Comparison of ENCODE assay signal across 8 mouse cellular contexts in genomic region chr2:33131500-33132092, GRCm38 (mm10). TPM values are rescaled to one million over a fixed set of nuclear protein-coding genes. Genes with fewer than 3 reads are reported as not detected.
DNase-seq lines count a peak whose midpoint lies in the region; ATAC-seq and TF ChIP-seq lines count a peak whose summit lies in the region.

Gene Garnl3, minus strand, starts transcription at chr2:33131654.

- H3K36me3 ChIP-seq in CH12.LX (replicated peaks in 1 of 2; ENCODE audit: control insufficient read depth in 1 of 2, insufficient read depth in 1 of 2, low read length in 1 of 2), result no peaks in the 10 kb centered on the region
- no peaks in the 10 kb centered on the region for H3K36me3 ChIP-seq in heart, postnatal 0 days (replicated peaks; ENCODE audit: control insufficient read depth, insufficient read depth, low read length)
- H3K36me3 ChIP-seq in liver, embryonic 15.5 days (replicated peaks), result no peaks in the 10 kb centered on the region
- H3K36me3 ChIP-seq in neural tube, embryonic 12.5 days, result peaks cover 3% of the 10 kb centered on the region; the same call in 1 of the 2 replicates

- dilution Hi-C loops in CH12.LX (cut with MboI; ENCODE audit: extremely low pct_ligation_motif_present, extremely low pct_unique_long_range_greater_than_20kb, low sequenced_read_pairs), result no loop called here

- peak within 1 kb of the TSS; percentile 45 to 71 (median 57) for H3K4me3 ChIP-seq in CH12.LX (replicated peaks in 1 of 3; ENCODE audit: low read depth in 2 of 3, low read length in 2 of 3, poor library complexity in 1 of 3)
- peak within 1 kb of the TSS; percentile 41 for H3K4me3 ChIP-seq in embryonic fibroblast, embryonic 13.5 days (ENCODE audit: insufficient read depth, low read length)
- H3K4me3 ChIP-seq in heart, postnatal 0 days (ENCODE audit: low read depth, low read length), result peak within 1 kb of the TSS; percentile 58
- H3K4me3 ChIP-seq in liver, embryonic 15.5 days (replicated peaks), result peak within 1 kb of the TSS; percentile 63
- peak within 1 kb of the TSS; percentile 60 for H3K4me3 ChIP-seq in neural tube, embryonic 12.5 days

- ATAC-seq in heart, postnatal 0 days (ENCODE audit: insufficient read depth, low read depth), result peak; percentile 2
- ATAC-seq in liver, embryonic 15.5 days (ENCODE audit: insufficient read depth), result no peak; the same call in 1 of the 2 replicates
- peak; percentile 62 for ATAC-seq in neural tube, embryonic 12.5 days (ENCODE audit: low FRiP score, low read depth)

- peaks cover 43% of the 10 kb centered on the region for H3K27me3 ChIP-seq in CH12.LX (replicated peaks)
- H3K27me3 ChIP-seq in heart, postnatal 0 days (ENCODE audit: control insufficient read depth, insufficient read depth, low read length), result 0 out of 2 replicates have a peak, but pooled peaks cover 6% of the 10 kb centered on the region
- peaks cover 46% of the 10 kb centered on the region for H3K27me3 ChIP-seq in liver, embryonic 15.5 days
- peaks cover 31% of the 10 kb centered on the region for H3K27me3 ChIP-seq in neural tube, embryonic 12.5 days (replicated peaks)

- in situ Hi-C loops in CH12.LX (cut with MboI; ENCODE audit: low pct_ligation_motif_present, low pct_unique_long_range_greater_than_20kb, low sequenced_read_pairs), result no loop called here

- TF ChIP-seq RAD21 in CH12.LX (IDR thresholded peaks at IDR 0.05; ENCODE audit: low read depth, low read length), result peak; percentile 36

- peak; percentile 55 for DNase-seq in CH12.LX (ENCODE audit: extremely low read depth)
- DNase-seq in adrenal gland, postnatal 36 days, result peak; percentile 58 to 78
- peak; percentile 62 for DNase-seq in heart, postnatal 0 days (ENCODE audit: low spot score)
- DNase-seq in kidney, postnatal 4 days, result peak; percentile 77 to 85
- DNase-seq in thymus, postnatal 0 days (ENCODE audit: low spot score), result peak; percentile 79

- under 1% methylated on average over 22 of the region's 22 CpGs for WGBS in heart, postnatal 0 days
- under 1% methylated on average over 22 of the region's 22 CpGs for WGBS in liver, embryonic 15.5 days (ENCODE audit: insufficient replicate concordance)
- under 1% methylated on average over 22 of the region's 22 CpGs for WGBS in neural tube, embryonic 12.5 days

- peak within 1 kb of the TSS; percentile 76 for H3K4me2 ChIP-seq in CH12.LX (ENCODE audit: insufficient read depth, low read depth, poor library complexity, severe bottlenecking)
- peak within 1 kb of the TSS; percentile 84 for H3K4me2 ChIP-seq in heart, postnatal 0 days (ENCODE audit: low read depth, low read length)
- peak within 1 kb of the TSS; percentile 95 for H3K4me2 ChIP-seq in liver, embryonic 15.5 days
- peak within 1 kb of the TSS; percentile 98 for H3K4me2 ChIP-seq in neural tube, embryonic 12.5 days (replicated peaks)

- H3K27ac ChIP-seq in CH12.LX (ENCODE audit: insufficient read depth, low read depth), result no peak within 1 kb of the TSS
- no peak within 1 kb of the TSS for H3K27ac ChIP-seq in embryonic fibroblast, embryonic 13.5 days (ENCODE audit: insufficient read depth, low read length)
- peak within 1 kb of the TSS; percentile 63 for H3K27ac ChIP-seq in heart, postnatal 0 days (ENCODE audit: low read depth)
- peak within 1 kb of the TSS; percentile 55; the same call in 1 of the 2 replicates for H3K27ac ChIP-seq in liver, embryonic 15.5 days (replicated peaks)
- no peak within 1 kb of the TSS for H3K27ac ChIP-seq in neural tube, embryonic 12.5 days

- H3K79me2 ChIP-seq in CH12.LX (replicated peaks; ENCODE audit: control insufficient read depth, extremely low read depth, insufficient read depth, poor library complexity, severe bottlenecking), result no peaks in the 10 kb centered on the region

- peaks cover 3 to 19% of the 10 kb centered on the region in 2 experiments; a peak in 3 of 4 replicates for H3K4me1 ChIP-seq in CH12.LX (ENCODE audit: control insufficient read depth in 1 of 2, insufficient read depth in 2 of 2)
- H3K4me1 ChIP-seq in embryonic fibroblast, embryonic 13.5 days (ENCODE audit: control insufficient read depth, insufficient read depth, low read length), result no peaks in the 10 kb centered on the region
- H3K4me1 ChIP-seq in heart, postnatal 0 days (ENCODE audit: control insufficient read depth, insufficient read depth), result peaks cover 14% of the 10 kb centered on the region
- peaks cover 26% of the 10 kb centered on the region for H3K4me1 ChIP-seq in liver, embryonic 15.5 days (replicated peaks)
- peaks cover 18% of the 10 kb centered on the region for H3K4me1 ChIP-seq in neural tube, embryonic 12.5 days

- no peak within 1 kb of the TSS for H3K9ac ChIP-seq in CH12.LX (ENCODE audit: insufficient read depth, low read depth)
- peak within 1 kb of the TSS; percentile 49; the same call in 1 of the 2 replicates for H3K9ac ChIP-seq in heart, postnatal 0 days (replicated peaks; ENCODE audit: low read depth, low read length)
- no peak within 1 kb of the TSS for H3K9ac ChIP-seq in liver, embryonic 15.5 days
- peak within 1 kb of the TSS; percentile 79; the same call in 1 of the 2 replicates for H3K9ac ChIP-seq in neural tube, embryonic 12.5 days

- H3K9me3 ChIP-seq in CH12.LX (replicated peaks; ENCODE audit: low read length), result no peaks in the 10 kb centered on the region
- no peaks in the 10 kb centered on the region for H3K9me3 ChIP-seq in heart, postnatal 0 days (replicated peaks; ENCODE audit: control insufficient read depth, low read length)
- H3K9me3 ChIP-seq in liver, embryonic 15.5 days (replicated peaks), result no peaks in the 10 kb centered on the region
- no peaks in the 10 kb centered on the region for H3K9me3 ChIP-seq in neural tube, embryonic 12.5 days

- TF ChIP-seq EP300 in CH12.LX (IDR thresholded peaks at IDR 0.05; ENCODE audit: low read length), result no peak
- TF ChIP-seq EP300 in heart, postnatal 0 days (IDR thresholded peaks at IDR 0.05; ENCODE audit: low read depth), result no peak

- no peak for TF ChIP-seq POLR2A in CH12.LX (IDR thresholded peaks at IDR 0.05; ENCODE audit: low read depth, low read length)
- TF ChIP-seq POLR2A in embryonic fibroblast, embryonic 13.5 days (IDR thresholded peaks at IDR 0.05; ENCODE audit: low read depth, low read length), result peak; percentile 38; the same call in 1 of the 2 replicates

- TF ChIP-seq CTCF in CH12.LX (conservative IDR thresholded peaks at IDR 0.05 in 1 of 2, IDR thresholded peaks at IDR 0.05 in 1 of 2; ENCODE audit: low read depth in 2 of 2, low read length in 2 of 2), result peak in 1 of 2 experiments; percentile 55; a peak in 2 of 4 replicates
- TF ChIP-seq CTCF in embryonic fibroblast, embryonic 13.5 days (IDR thresholded peaks at IDR 0.05; ENCODE audit: borderline replicate concordance, insufficient read depth, low read length), result peak; percentile 49; the same call in 1 of the 2 replicates
- peak; percentile 74 for TF ChIP-seq CTCF in heart, postnatal 0 days (IDR thresholded peaks at IDR 0.05; ENCODE audit: low read depth)

TF ChIP-seq in CH12.LX, 34 proteins besides CTCF, POLR2A, EP300 and RAD21:
- peak; percentile 62 for TF ChIP-seq SMC3 (IDR thresholded peaks at IDR 0.05; ENCODE audit: low read depth, low read length)
- TF ChIP-seq PAX5 (IDR thresholded peaks at IDR 0.05; ENCODE audit: low read length), result no peak

RNA-seq across cellular contexts. Expression of gene Garnl3, which starts in this region (rescaled TPM):
- total RNA-seq in CH12.LX (2012; rRNA removed) (0.08 and 0.25 TPM in 2 replicates), CH12.LX (2014; rRNA removed) (0.49 TPM in 1 of 2 replicates, not detected in the other)
- 0.16 and 0.19 TPM in 2 replicates for polyA plus RNA-seq in CH12.LX (2012; ENCODE audit: insufficient read length, low read depth)
- total RNA-seq in adrenal gland, postnatal 36 days (2021), result 10 to 100 TPM; 11.6 to 15.3 TPM
- polyA plus RNA-seq in embryonic fibroblast, embryonic 13.5 days (2011; ENCODE audit: insufficient read length, low read depth, missing spikeins), result 11.9 and 16.6 TPM in 2 replicates
- 4.0 and 6.3 TPM in 2 replicates for total RNA-seq in heart, postnatal 0 days (2014; rRNA removed; ENCODE audit: low replicate concordance)
- 6.1 TPM in 2 replicates for polyA plus RNA-seq in heart, postnatal 0 days (2015; fragmentation: Nextera tagmentation; extraction: Ambion mirVana)
- 0.86 and 0.89 TPM in 2 replicates for polyA plus RNA-seq in liver, embryonic 15.5 days (2015; fragmentation: Nextera tagmentation; extraction: Ambion mirVana)
- polyA plus RNA-seq in neural tube, embryonic 12.5 days (2016; fragmentation: Nextera tagmentation; extraction: Ambion mirVana), result 18.0 and 23.3 TPM in 2 replicates
- polyA plus RNA-seq in thymus, postnatal 0 days (2015; fragmentation: Nextera tagmentation; extraction: Ambion mirVana), result 0.81 and 1.0 TPM in 2 replicates

Comparison
In these comparisons a context has a peak if more than half of its experiments do, and no peak if none do; other contexts are left out.
1. Peak in DNase-seq, H3K4me3 ChIP-seq and H3K4me2 ChIP-seq in CH12.LX; RNA of the gene not detected or under 1 TPM.
2. H3K27ac ChIP-seq: peak in heart, postnatal 0 days (single experiment) and liver, embryonic 15.5 days (single experiment); none in CH12.LX (single experiment), embryonic fibroblast, embryonic 13.5 days (single experiment) and neural tube, embryonic 12.5 days (single experiment).
3. H3K9ac ChIP-seq: peak in heart, postnatal 0 days (single experiment) and neural tube, embryonic 12.5 days (single experiment); none in CH12.LX (single experiment) and liver, embryonic 15.5 days (single experiment).
4. Peak in every context shown above with its lines, with median percentiles within 50 percentile points of each other: DNase-seq, H3K4me2 ChIP-seq and H3K4me3 ChIP-seq.